Mouse (Mus musculus) megakaryocyte, embryonic 14.5 days (primary cell): ENCODE results near the gene Ttc4. TPM values are rescaled to one million over a fixed set of nuclear protein-coding genes. Genes with fewer than 3 reads are reported as not detected.
A peak's percentile ranks its signal among the peaks of the same experiment; 100 is the strongest.

Experiments used
- H3K27me3 ChIP-seq: replicated peaks from 2 replicates; pipeline ENCODE3; 2012; ENCODE audit warnings: inconsistent platforms
- H3K36me3 ChIP-seq: replicated peaks from 2 replicates; pipeline ENCODE3; 2012; ENCODE audit warnings: low read length, inconsistent platforms, mixed read lengths
- H3K4me1 ChIP-seq: 2 replicates; pipeline ENCODE4 v1.6.1; 2012; ENCODE audit warnings: inconsistent platforms
- H3K4me3 ChIP-seq: replicated peaks from 2 replicates; pipeline ENCODE3; 2012; ENCODE audit warnings: moderate library complexity, mild to moderate bottlenecking, inconsistent platforms
- H3K9me3 ChIP-seq: 2 replicates; pipeline ENCODE4 v1.6.1; 2012; ENCODE audit warnings: inconsistent platforms
- FLI1 ChIP-seq: IDR thresholded peaks from 2 replicates; pipeline ENCODE4 v1.6.1; 2012; ENCODE audit warnings: low read length, inconsistent platforms, mixed read lengths
- GATA1 ChIP-seq: IDR thresholded peaks from 3 replicates; pipeline ENCODE4 v1.6.1; 2012; ENCODE audit warnings: mixed read lengths, low read length, inconsistent platforms, borderline replicate concordance
- polyA plus RNA-seq: library from polyadenylated mRNA; stranded (reverse); fragments of >175 nt; gene quantifications from 2 replicates; pipeline ENCODE4 v1.2.3, GENCODE M21; 2012; ENCODE audit warnings: low replicate concordance; ENCODE audit not compliant: insufficient read depth

The Ttc4 gene
- polyA plus RNA-seq, 1 experiment = 4.3 TPM

DNA sequence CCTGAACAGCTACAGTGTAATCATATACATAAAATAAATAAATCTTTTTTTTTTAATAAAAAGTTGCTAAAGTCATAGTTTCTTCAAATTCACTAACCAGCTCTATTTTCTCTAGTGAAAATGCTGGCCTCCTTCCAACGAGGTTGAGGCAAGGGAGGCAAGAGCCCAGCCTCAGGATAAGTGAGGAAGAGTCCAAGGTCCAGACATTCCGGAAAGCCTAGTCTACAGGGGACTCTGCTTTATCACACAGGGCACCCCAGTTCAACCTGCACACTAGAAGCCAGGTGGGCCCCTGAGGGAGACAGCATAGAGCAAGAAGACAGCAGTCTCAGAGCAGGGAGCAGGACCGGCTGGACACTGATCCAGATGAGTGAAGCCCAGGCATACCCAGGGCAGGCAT, 57.3 kb downstream of the Ttc4 start:
- Histone ChIP-seq H3K27me3 (peaks cover 65% of the 10 kb centered on the region), H3K4me3 (no peak overlapping the region), H3K36me3 (no peaks in the 10 kb centered on the region), H3K9me3 (no peaks in the 10 kb centered on the region), H3K4me1 (peaks cover 27% of the 10 kb centered on the region)
- TF ChIP-seq FLI1 (no peak), GATA1 (no peak)

DNA sequence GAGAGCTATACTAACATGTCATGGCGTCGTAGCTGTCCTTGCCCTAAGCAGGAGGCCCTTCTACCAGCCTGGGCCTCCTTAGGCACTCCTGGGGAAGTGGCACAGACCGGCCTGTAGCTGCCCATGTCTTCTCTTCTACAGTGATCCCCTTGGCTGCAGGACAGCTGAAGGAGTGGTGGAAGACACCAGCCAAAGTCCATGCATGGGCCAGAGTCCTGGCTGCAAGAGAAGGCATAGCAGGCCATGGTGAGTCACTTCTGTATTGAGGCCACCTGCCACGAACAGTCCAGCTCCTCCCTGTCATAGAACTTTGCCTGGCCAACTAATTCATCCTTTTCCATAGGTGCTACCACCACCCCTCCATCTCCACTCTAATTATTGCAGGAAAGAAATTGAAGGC, 59.8 kb downstream of the Ttc4 start:
- Histone ChIP-seq H3K27me3 (peaks cover 40% of the 10 kb centered on the region), H3K36me3 (no peaks in the 10 kb centered on the region), H3K9me3 (no peaks in the 10 kb centered on the region), H3K4me1 (peaks cover 49% of the 10 kb centered on the region), H3K4me3 (peak overlapping the region; percentile 3)
- TF ChIP-seq FLI1 (no peak), GATA1 (no peak)

DNA sequence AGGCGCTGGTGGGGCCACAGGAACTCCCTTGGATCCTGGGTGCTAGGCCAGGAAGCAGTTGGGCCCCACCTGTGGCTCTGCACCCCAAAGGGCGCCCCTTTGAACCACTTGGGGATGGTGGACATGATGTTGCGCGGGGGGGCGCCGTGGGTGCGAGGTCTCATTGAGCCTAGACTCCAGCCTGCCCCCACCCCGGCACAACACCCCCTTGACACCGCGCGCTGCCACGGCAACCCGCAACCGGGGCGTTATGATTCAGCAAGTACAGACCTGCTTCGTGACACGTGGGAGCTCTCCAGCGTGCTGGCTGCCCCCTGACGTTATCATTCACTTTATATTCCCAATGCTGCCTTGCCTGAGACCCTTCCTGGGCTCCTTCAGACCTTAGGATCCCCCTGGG, 61.7 kb downstream of the Ttc4 start, which contains the start of gene Lexm:
Gene Lexm (minus strand): TSS at position 186 of the 400 bp plus-strand sequence.
- TF ChIP-seq FLI1 = no peak
- TF ChIP-seq GATA1 = no peak
- Histone ChIP-seq H3K4me3 (peak within 1 kb of the TSS; percentile 90), H3K27me3 (peaks cover 24% of the 10 kb centered on the region), H3K9me3 (no peaks in the 10 kb centered on the region), H3K36me3 (no peaks in the 10 kb centered on the region), H3K4me1 (peaks cover 50% of the 10 kb centered on the region)

DNA sequence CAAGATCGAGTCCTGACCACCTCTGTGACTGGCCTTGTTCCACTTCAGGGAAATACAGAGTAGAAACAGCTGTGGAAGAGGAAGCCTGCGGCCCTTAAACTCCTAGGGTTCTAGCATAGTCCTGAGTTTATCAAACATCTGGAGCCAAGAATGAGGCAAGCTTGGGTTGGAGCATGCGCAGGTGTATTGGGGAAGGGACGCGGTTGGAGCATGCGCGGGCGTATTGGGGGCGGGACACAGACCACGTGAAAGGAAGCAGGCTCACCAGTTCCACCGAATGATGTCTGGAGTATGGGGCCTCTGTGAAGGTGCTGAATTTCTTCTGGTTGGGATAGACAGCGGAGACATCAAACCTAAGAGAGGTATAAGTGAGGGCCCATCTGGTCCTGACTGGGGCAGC, 63.1 kb downstream of the Ttc4 start:
- no peak overlapping the region for H3K4me3 ChIP-seq
- H3K36me3 ChIP-seq = no peaks in the 10 kb centered on the region
- peaks cover 50% of the 10 kb centered on the region for H3K4me1 ChIP-seq
- no peak for TF ChIP-seq GATA1
- no peak for TF ChIP-seq FLI1
- peaks cover 12% of the 10 kb centered on the region for H3K9me3 ChIP-seq
- peaks cover 25% of the 10 kb centered on the region for H3K27me3 ChIP-seq

DNA sequence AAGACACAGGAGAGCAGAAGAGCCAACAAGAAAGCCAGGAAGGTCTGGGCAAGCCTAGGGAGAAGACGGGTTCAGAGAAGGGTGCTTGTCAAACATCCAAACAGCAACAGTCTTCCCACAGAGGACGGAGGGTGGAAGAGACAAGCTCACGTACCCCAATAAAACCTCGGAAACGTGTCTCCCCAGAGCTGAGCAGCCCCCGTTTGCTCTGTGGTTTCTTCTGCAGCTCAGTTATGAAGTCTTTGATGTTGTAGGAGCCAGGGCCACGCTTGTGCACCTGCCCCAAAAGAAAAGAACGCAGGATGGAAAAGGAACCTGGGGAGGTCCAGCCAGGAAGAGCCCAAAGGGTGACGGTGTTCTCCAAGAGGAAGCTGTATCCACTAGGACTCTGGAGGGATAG, 63.9 kb downstream of the Ttc4 start:
- H3K9me3 ChIP-seq = peaks cover 19% of the 10 kb centered on the region
- no peaks in the 10 kb centered on the region for H3K36me3 ChIP-seq
- H3K27me3 ChIP-seq = peaks cover 29% of the 10 kb centered on the region
- no peak overlapping the region for H3K4me3 ChIP-seq
- H3K4me1 ChIP-seq = peaks cover 57% of the 10 kb centered on the region
- TF ChIP-seq FLI1 (no peak), GATA1 (no peak)

DNA sequence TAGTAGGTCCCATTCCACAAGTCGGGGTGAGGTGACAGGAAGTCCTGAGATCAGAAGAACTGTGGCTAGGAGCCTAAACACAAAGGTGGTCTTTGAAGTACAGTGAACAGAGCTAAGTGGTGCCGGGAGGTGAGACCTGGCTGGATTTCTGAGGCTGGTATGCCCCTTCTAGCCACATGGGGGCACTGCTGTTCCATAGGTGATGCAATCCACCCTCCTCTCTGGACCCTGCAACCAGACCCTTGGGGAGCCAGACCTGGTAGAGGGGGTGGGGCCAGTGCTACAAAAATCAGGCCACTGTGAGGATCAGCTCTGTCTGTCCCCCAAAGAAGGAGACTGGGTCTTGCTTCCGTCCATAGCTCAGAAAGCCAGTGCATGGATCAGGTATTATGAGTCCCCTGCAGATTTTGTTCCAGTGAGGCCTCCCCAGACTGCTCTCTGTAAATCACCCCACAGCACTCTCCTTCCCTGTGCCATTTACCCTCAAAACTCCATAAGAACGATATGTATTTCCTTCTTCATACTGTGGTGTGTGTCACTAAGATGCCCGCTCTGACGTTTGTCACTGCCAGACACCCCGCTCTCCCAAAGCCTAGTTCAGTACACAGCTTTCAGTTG, 64.5 kb downstream of the Ttc4 start:
- H3K4me3 ChIP-seq = peak overlapping the region; percentile 76
- no peaks in the 10 kb centered on the region for H3K36me3 ChIP-seq
- peaks cover 21% of the 10 kb centered on the region for H3K9me3 ChIP-seq
- TF ChIP-seq GATA1 (no peak), FLI1 (no peak)
- peaks cover 27% of the 10 kb centered on the region for H3K27me3 ChIP-seq
- H3K4me1 ChIP-seq = peaks cover 59% of the 10 kb centered on the region

DNA sequence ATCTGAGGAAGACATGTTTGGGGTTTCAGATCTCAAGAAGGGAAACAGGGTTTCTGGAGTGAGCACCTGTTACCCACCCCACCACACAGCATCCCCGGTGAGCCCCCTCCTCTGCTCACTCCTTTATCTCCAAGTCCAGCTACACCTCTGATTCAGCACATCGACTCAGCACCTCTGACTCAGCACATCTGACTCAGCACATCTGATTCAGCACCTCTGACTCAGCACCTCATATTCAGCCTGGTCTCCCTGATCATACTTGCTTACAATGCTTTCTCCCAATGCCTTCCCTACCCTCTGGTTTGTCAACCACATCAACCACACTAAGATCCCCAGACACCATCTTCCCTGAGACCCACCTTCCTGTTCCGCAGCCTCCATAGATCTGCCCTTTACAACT, 65.2 kb downstream of the Ttc4 start:
- Histone ChIP-seq H3K36me3 (no peaks in the 10 kb centered on the region), H3K4me1 (peaks cover 59% of the 10 kb centered on the region), H3K27me3 (peaks cover 22% of the 10 kb centered on the region), H3K9me3 (peaks cover 21% of the 10 kb centered on the region), H3K4me3 (peak overlapping the region; percentile 76)
- no peak for TF ChIP-seq FLI1
- no peak for TF ChIP-seq GATA1

DNA sequence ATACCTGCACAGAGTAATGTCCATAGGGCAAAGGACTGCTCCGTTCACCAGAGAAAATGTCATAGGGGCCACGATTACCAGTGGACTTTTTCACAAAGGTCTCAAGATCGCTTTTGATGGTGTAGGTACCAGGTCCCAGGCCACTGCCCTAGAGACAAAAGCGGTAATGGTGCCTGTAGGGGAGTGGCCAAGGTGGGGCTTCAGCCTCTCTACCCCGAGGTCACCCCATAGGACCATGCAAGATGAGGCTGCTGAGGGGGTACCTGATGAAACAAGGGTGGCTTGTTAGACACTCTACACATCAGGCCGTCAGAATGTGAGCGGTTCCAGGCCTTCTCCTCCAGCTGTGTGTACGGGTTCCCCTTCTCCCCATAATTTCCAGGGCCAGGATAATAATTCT, 65.6 kb downstream of the Ttc4 start:
- TF ChIP-seq GATA1 (no peak), FLI1 (no peak)
- no peak overlapping the region for H3K4me3 ChIP-seq
- peaks cover 22% of the 10 kb centered on the region for H3K27me3 ChIP-seq

More for the DNA sequence above, 65.6 kb downstream of the Ttc4 start:
- Histone ChIP-seq H3K4me1 (peaks cover 59% of the 10 kb centered on the region), H3K36me3 (no peaks in the 10 kb centered on the region), H3K9me3 (peaks cover 26% of the 10 kb centered on the region)

Other genes with a start within 250 kb of the Ttc4 start
- gene Pcsk9, start 214.6 kb downstream of the Ttc4 start, polyA plus RNA-seq = 0.13 TPM in 1 of 2 replicates, not detected in the other
- gene Bsnd, start 186.7 kb downstream of the Ttc4 start, polyA plus RNA-seq = not detected in 2 replicates
- 125 TPM in 2 replicates for gene Dhcr24, start 117.9 kb downstream of the Ttc4 start, polyA plus RNA-seq
- gene Lexm, start 61.7 kb downstream of the Ttc4 start, polyA plus RNA-seq = not detected in 2 replicates
- not detected in 2 replicates for gene Ttc22, start 56.5 kb downstream of the Ttc4 start, polyA plus RNA-seq
- 2.3 TPM in 1 of 2 replicates, not detected in the other for gene Pars2, start 27.9 kb downstream of the Ttc4 start, polyA plus RNA-seq
- not detected in 2 replicates for gene Mroh7, start 52.0 kb upstream of the Ttc4 start, polyA plus RNA-seq
- not detected in 2 replicates for gene Fam151a, start 54.9 kb upstream of the Ttc4 start, polyA plus RNA-seq
- gene Acot11, start 126.1 kb upstream of the Ttc4 start, polyA plus RNA-seq = 1.4 and 2.2 TPM in 2 replicates
- 179 and 200 TPM in 2 replicates for gene Ssbp3, start 231.8 kb upstream of the Ttc4 start, polyA plus RNA-seq